Mouse (Mus musculus): ENCODE results near the gene Rasal2.

- no peak for TF ChIP-seq CTCF (conservative IDR thresholded peaks at IDR 0.05 in 1 of 2, IDR thresholded peaks at IDR 0.05 in 1 of 2; ENCODE audit: low read depth in 2 of 2, low read length in 2 of 2)
- no peak for TF ChIP-seq POLR2A (IDR thresholded peaks at IDR 0.05; ENCODE audit: low read depth, low read length)
- no peak for TF ChIP-seq GABPA (IDR thresholded peaks at IDR 0.05; ENCODE audit: insufficient replicate concordance, low read depth, low read length)
- TF ChIP-seq CHD2 (IDR thresholded peaks at IDR 0.05; ENCODE audit: low read length) = no peak
- no peak for TF ChIP-seq E2F4 (IDR thresholded peaks at IDR 0.05; ENCODE audit: insufficient replicate concordance, low read depth, low read length)
- TF ChIP-seq MAZ (IDR thresholded peaks at IDR 0.05; ENCODE audit: low read depth, low read length) = no peak
- peak; percentile 49 for TF ChIP-seq HCFC1 (IDR thresholded peaks at IDR 0.05; ENCODE audit: low read depth, low read length)
- no peak for TF ChIP-seq ZKSCAN1 (IDR thresholded peaks at IDR 0.05; ENCODE audit: borderline replicate concordance, low read depth, low read length)
- peak; percentile 7; the same call in 1 of the 2 replicates for TF ChIP-seq IRF4 (IDR thresholded peaks at IDR 0.05; ENCODE audit: low read depth, low read length)
These were observed 311.1 kb downstream of the Rasal2 start for GRCm38 (mm10) chr1:157101122-157101865.

All from CH12.LX (cell line).